Mouse (Mus musculus) kidney, embryonic 14.5 days (tissue): Measurements from ENCODE around the gene Ksr2. TPM values are rescaled to one million over a fixed set of nuclear protein-coding genes. Genes with fewer than 3 reads are reported as not detected.

Experiments
- ATAC-seq: fragments of 200-750 bp; cut with Nextera tagmentation; 2 replicates; pipeline ENCODE4 v1.8.0; 2017; ENCODE audit warnings: moderate number of reproducible peaks, mild to moderate bottlenecking, moderate TSS enrichment, moderate library complexity; ENCODE audit not compliant: low FRiP score, low TSS enrichment
- H3K27ac ChIP-seq: fragments of 300-500 bp; sonication (generic); 2 replicates; pipeline ENCODE4 v1.5.1; 2014; ENCODE audit warnings: low read depth, mild to moderate bottlenecking, low read length, moderate library complexity, mixed read lengths
- H3K27me3 ChIP-seq: fragments of 300-500 bp; sonication (generic); 2 replicates; pipeline ENCODE4 v1.6.1; 2014; ENCODE audit warnings: mild to moderate bottlenecking, low read length; ENCODE audit not compliant: control insufficient read depth, insufficient read depth
- H3K36me3 ChIP-seq: fragments of 300-500 bp; sonication (generic); 2 replicates; pipeline ENCODE4 v1.6.1; 2014; ENCODE audit warnings: low read length, mixed read lengths; ENCODE audit not compliant: control insufficient read depth, insufficient read depth
- H3K4me1 ChIP-seq: fragments of 300-500 bp; sonication (generic); 2 replicates; pipeline ENCODE4 v1.6.1; 2014; ENCODE audit warnings: low read length, mixed read lengths; ENCODE audit not compliant: control insufficient read depth, insufficient read depth
- H3K4me2 ChIP-seq: fragments of 300-500 bp; sonication (generic); replicated peaks from 2 replicates; pipeline ENCODE4 v1.6.1; 2014; ENCODE audit warnings: low read depth, mild to moderate bottlenecking, low read length
- H3K4me3 ChIP-seq: fragments of 300-500 bp; sonication (generic); 2 replicates; pipeline ENCODE4 v1.5.1; 2014; ENCODE audit warnings: mild to moderate bottlenecking, low read length
- H3K9ac ChIP-seq: fragments of 300-500 bp; sonication (generic); 2 replicates; pipeline ENCODE4 v1.6.1; 2014; ENCODE audit warnings: low read depth, mild to moderate bottlenecking, low read length, moderate library complexity
- H3K9me3 ChIP-seq: fragments of 300-500 bp; sonication (generic); 2 replicates; pipeline ENCODE4 v1.6.1; 2016; ENCODE audit warnings: low read length; ENCODE audit not compliant: control insufficient read depth
- WGBS: fragments of 180-500 bp; shearing (Covaris S2); extraction: QIAGEN DNeasy Blood & Tissue Kit; methylation state at CpG from one replicate; pipeline ENCODE4 v1.1.7; 2014; 5-methylcytosine and 5-hydroxymethylcytosine counted together
- polyA plus RNA-seq: library from polyadenylated mRNA; unstranded; fragments of >200 nt; fragmentation: Nextera tagmentation; extraction: Ambion mirVana; gene quantifications from 2 replicates; pipeline ENCODE4 v1.2.1, GENCODE M21; 2014

Gene Ksr2
- polyA plus RNA-seq, 1 experiment from 2014 or later, result 0.58 TPM

- H3K4me2 ChIP-seq, result no peak overlapping the region
- ATAC-seq, result 0 out of 2 replicates have a peak, but pooled peaks have one; percentile 29
- H3K9me3 ChIP-seq, result no peaks in the 10 kb centered on the region
- no peaks in the 10 kb centered on the region for H3K27me3 ChIP-seq
- H3K4me1 ChIP-seq, result peaks cover 8% of the 10 kb centered on the region; the same call in 1 of the 2 replicates
- H3K27ac ChIP-seq, result peak overlapping the region; percentile 24; the same call in 1 of the 2 replicates
- H3K4me3 ChIP-seq, result no peak overlapping the region
- WGBS, result 77% methylated on average over 6 of the region's 6 CpGs
- no peak overlapping the region for H3K9ac ChIP-seq
- H3K36me3 ChIP-seq, result no peaks in the 10 kb centered on the region
Observed at GRCm38 (mm10) chr5:117677231-117677630, 263.4 kb downstream of the Ksr2 start.

GRCm38 (mm10) chr5:117678371-117678770 is 264.6 kb downstream of the Ksr2 start:
- Histone ChIP-seq H3K4me3 (no peak overlapping the region), H3K36me3 (no peaks in the 10 kb centered on the region), H3K9ac (no peak overlapping the region), H3K4me2 (no peak overlapping the region), H3K9me3 (no peaks in the 10 kb centered on the region), H3K27me3 (no peaks in the 10 kb centered on the region), H3K4me1 (peaks cover 8% of the 10 kb centered on the region; the same call in 1 of the 2 replicates), H3K27ac (no peak overlapping the region)
- ATAC-seq, result no peak
- WGBS, result 34% methylated on average over 5 of the region's 5 CpGs

- Histone ChIP-seq H3K27me3 (no peaks in the 10 kb centered on the region), H3K27ac (no peak overlapping the region), H3K36me3 (no peaks in the 10 kb centered on the region), H3K4me2 (no peak overlapping the region), H3K9me3 (no peaks in the 10 kb centered on the region), H3K4me1 (peaks cover 12% of the 10 kb centered on the region; the same call in 1 of the 2 replicates), H3K9ac (no peak overlapping the region), H3K4me3 (no peak overlapping the region)
- whole genome bisulfite sequencing, result 93% methylated on average over 3 of the region's 3 CpGs
- no peak for ATAC-seq
Observed at GRCm38 (mm10) chr5:117682226-117682625, 268.4 kb downstream of the Ksr2 start.

DNA sequence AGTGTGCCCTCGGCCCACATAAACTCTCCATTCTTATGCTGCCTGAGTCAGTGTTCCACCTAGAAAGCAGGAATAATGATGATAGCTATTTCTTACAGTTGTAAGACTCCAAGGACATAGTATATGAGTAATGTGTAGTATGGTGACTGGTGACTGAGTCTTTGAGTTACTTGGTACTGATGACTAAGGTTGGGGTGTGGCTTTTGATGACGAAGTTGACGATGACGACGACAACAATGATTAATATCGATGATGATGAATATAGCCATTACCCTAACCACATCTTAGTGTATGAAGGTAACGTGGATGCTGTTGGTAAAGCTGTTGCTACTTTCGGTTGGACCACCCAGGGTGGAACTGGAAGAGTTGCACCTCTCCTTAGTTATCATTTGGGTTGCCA is 270.7 kb downstream of the Ksr2 start:
- WGBS, result 92% methylated on average over 8 of the region's 8 CpGs
- Histone ChIP-seq H3K4me2 (no peak overlapping the region), H3K4me1 (peaks cover 11% of the 10 kb centered on the region; the same call in 1 of the 2 replicates), H3K9ac (no peak overlapping the region), H3K27me3 (no peaks in the 10 kb centered on the region), H3K36me3 (no peaks in the 10 kb centered on the region), H3K9me3 (no peaks in the 10 kb centered on the region), H3K4me3 (no peak overlapping the region), H3K27ac (no peak overlapping the region)
- no peak for ATAC-seq

DNA sequence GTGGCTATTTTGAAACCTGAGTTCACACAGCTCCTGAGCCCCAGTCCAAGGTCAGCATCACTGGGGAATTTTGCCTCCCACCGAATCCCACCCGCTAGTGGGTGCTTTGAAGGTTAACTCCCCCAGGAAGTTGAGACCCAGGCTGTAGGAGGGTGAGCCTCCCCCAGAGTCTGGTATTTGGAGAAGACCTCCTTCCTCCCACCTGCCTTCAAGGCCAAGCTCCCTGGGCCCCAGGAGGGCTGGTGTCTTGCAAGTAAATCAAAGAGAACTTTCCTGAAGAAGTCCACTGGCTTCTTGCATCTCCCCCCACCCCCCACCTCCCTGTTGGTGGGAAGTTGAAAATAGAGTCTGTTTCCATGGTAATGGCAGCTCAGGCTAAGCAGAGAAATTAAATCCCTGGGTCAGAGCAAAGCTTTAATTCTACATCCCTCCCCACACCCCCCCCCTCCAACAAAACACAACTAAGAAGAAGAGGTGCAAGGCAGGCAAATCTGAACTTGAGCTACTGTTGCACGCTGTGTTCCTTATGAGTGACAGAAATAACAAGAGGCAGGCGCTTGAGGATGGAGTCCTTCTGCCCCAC is 274.1 kb downstream of the Ksr2 start:
- Histone ChIP-seq H3K9ac (no peak overlapping the region), H3K27ac (peak overlapping the region; percentile 38; the same call in 1 of the 2 replicates), H3K4me1 (peaks cover 28% of the 10 kb centered on the region; the same call in 1 of the 2 replicates), H3K4me2 (no peak overlapping the region), H3K9me3 (no peaks in the 10 kb centered on the region), H3K36me3 (no peaks in the 10 kb centered on the region), H3K4me3 (no peak overlapping the region), H3K27me3 (no peaks in the 10 kb centered on the region)
- 8% methylated on average over 4 of the region's 4 CpGs for WGBS
- peak; percentile 55 for ATAC-seq

GRCm38 (mm10) chr5:117688738-117689137 is 274.9 kb downstream of the Ksr2 start:
- Histone ChIP-seq H3K36me3 (no peaks in the 10 kb centered on the region), H3K4me3 (no peak overlapping the region), H3K9me3 (no peaks in the 10 kb centered on the region), H3K27me3 (no peaks in the 10 kb centered on the region), H3K4me2 (no peak overlapping the region), H3K4me1 (peaks cover 28% of the 10 kb centered on the region; the same call in 1 of the 2 replicates), H3K27ac (peak overlapping the region; percentile 38; the same call in 1 of the 2 replicates), H3K9ac (no peak overlapping the region)
- peak; percentile 25; the same call in 1 of the 2 replicates for ATAC-seq
- WGBS, result 24% methylated on average over 3 of the region's 3 CpGs

- no peak for ATAC-seq
- Histone ChIP-seq H3K4me1 (peaks cover 32% of the 10 kb centered on the region), H3K9ac (no peak overlapping the region), H3K4me3 (no peak overlapping the region), H3K9me3 (no peaks in the 10 kb centered on the region), H3K36me3 (no peaks in the 10 kb centered on the region), H3K27ac (no peak overlapping the region), H3K27me3 (no peaks in the 10 kb centered on the region), H3K4me2 (no peak overlapping the region)
- 58% methylated on average over 8 of the region's 8 CpGs for WGBS
Observed at GRCm38 (mm10) chr5:117689840-117690239, 276.0 kb downstream of the Ksr2 start.

GRCm38 (mm10) chr5:117691271-117691670 is 277.5 kb downstream of the Ksr2 start:
- peaks cover 46% of the 10 kb centered on the region for H3K4me1 ChIP-seq
- peak overlapping the region; percentile 32; the same call in 1 of the 2 replicates for H3K27ac ChIP-seq
- 60% methylated on average over 7 of the region's 7 CpGs for WGBS

DNA sequence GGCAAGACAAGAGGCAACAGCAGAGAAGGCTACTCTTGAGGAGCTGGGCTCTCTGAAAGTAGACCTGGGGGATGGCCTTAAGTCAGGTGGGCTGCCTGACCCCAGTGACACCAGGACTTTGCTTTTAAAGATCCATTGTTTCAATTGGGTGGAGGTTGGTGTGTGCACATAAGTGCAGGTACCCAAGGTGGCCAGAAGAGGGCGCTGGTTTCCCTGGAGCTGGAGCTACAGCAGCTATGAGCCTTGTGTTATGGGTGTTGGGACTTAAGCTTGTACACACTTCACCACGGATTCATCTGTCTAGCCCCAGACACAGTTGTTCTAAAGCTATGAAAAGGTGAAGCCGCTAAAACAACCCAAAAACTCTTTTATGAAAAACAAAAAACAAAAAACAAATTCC is 279.8 kb downstream of the Ksr2 start:
- H3K36me3 ChIP-seq, result no peaks in the 10 kb centered on the region
- WGBS, result 76% methylated on average over 3 of the region's 3 CpGs
- H3K4me2 ChIP-seq, result no peak overlapping the region
- no peak overlapping the region for H3K27ac ChIP-seq
- ATAC-seq, result no peak
- H3K27me3 ChIP-seq, result no peaks in the 10 kb centered on the region
- H3K9me3 ChIP-seq, result no peaks in the 10 kb centered on the region
- H3K4me3 ChIP-seq, result no peak overlapping the region
- peaks cover 36% of the 10 kb centered on the region for H3K4me1 ChIP-seq
- H3K9ac ChIP-seq, result no peak overlapping the region

More at GRCm38 (mm10) chr5:117691271-117691670, 277.5 kb downstream of the Ksr2 start:
- Histone ChIP-seq H3K4me2 (no peak overlapping the region), H3K4me3 (no peak overlapping the region), H3K27me3 (no peaks in the 10 kb centered on the region), H3K36me3 (no peaks in the 10 kb centered on the region), H3K9me3 (no peaks in the 10 kb centered on the region), H3K9ac (no peak overlapping the region)
- no peak for ATAC-seq
